Mouse (Mus musculus): ENCODE measurements around the gene Zfp719. TPM values are rescaled to one million over a fixed set of nuclear protein-coding genes. Genes with fewer than 3 reads are reported as not detected.

Gene Zfp719
- 1.3 TPM in 2 replicates for polyA plus RNA-seq (2015; fragmentation: Nextera tagmentation; extraction: Ambion mirVana)

DNA sequence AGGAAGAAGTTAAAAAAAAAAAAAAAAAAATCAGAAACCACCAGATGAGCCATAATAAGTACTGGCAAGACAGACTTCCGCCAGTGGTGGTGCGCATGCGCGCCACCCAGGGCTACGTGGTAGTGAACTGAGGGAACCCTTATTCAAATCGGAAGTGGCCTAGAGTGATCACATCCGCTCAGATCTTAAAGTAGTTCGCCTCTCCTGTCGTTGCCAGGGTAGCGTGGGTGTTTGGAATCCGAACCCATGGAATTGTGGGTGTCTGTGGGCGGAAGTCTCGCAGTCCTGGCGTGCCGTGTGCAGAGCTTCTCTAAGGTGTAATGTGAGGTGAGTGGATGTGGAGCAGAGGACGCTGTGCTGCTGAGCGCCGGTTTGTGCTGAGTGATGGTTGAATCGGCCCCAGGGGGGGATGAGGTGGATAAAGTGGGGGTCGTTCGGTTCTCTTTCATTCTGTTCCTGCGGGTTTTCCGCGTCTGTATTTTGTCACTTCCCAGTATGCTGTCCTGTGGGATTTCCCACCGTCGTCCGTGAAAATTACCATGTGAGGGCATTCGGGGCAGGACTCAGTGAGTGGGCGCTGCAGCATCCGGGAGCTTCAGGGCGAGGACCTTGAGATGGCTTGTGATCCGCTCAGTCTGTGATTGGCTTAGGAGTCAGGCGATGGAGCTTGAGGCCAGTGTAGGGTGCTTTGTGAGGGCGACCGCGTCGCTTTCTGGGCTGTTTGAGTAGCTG is at the start of gene Zfp719:
TSS of gene Zfp719 (plus strand) at position 171 of the 732 bp plus-strand sequence.
- no peaks in the 10 kb centered on the region for H3K27me3 ChIP-seq (ENCODE audit: insufficient read depth, low read length)
- H3K27ac ChIP-seq (ENCODE audit: low read depth): peak within 1 kb of the TSS; percentile 66
- H3K4me1 ChIP-seq (ENCODE audit: insufficient read depth): peaks cover 6% of the 10 kb centered on the region; the same call in 1 of the 2 replicates
- DNase-seq: peak; percentile 87
- peak within 1 kb of the TSS; percentile 69 for H3K4me2 ChIP-seq (ENCODE audit: low read depth, low read length)
- H3K9ac ChIP-seq (replicated peaks): peak within 1 kb of the TSS; percentile 66
- H3K4me3 ChIP-seq (ENCODE audit: low read depth, low read length): peak within 1 kb of the TSS; percentile 59
- under 1% methylated on average over 37 of the region's 37 CpGs for WGBS (ENCODE audit: insufficient replicate concordance)
- peak; percentile 98 for ATAC-seq
- TF ChIP-seq EP300 (IDR thresholded peaks at IDR 0.05; ENCODE audit: low read depth) (peak; percentile 48; the same call in 1 of the 2 replicates), CTCF (IDR thresholded peaks at IDR 0.05; ENCODE audit: low read depth) (no peak)
- H3K9me3 ChIP-seq (ENCODE audit: low read length): no peaks in the 10 kb centered on the region
- peaks cover 8% of the 10 kb centered on the region for H3K36me3 ChIP-seq (replicated peaks; ENCODE audit: insufficient read depth, low read length)

GRCm38 (mm10) chr7:43530216-43530785 is 49.1 kb upstream of the Zfp719 start:
- no peaks in the 10 kb centered on the region for H3K9me3 ChIP-seq (ENCODE audit: low read length)
- DNase-seq (no peak), ATAC-seq (peak; percentile 65)
- TF ChIP-seq CTCF (IDR thresholded peaks at IDR 0.05; ENCODE audit: low read depth): no peak
- TF ChIP-seq EP300 (IDR thresholded peaks at IDR 0.05; ENCODE audit: low read depth): peak; percentile 89
- peak overlapping the region; percentile 50 for H3K4me2 ChIP-seq (ENCODE audit: low read depth, low read length)
- H3K4me1 ChIP-seq (ENCODE audit: insufficient read depth): no peaks in the 10 kb centered on the region
- 43% methylated on average over 8 of the region's 8 CpGs for WGBS (ENCODE audit: insufficient replicate concordance)
- no peaks in the 10 kb centered on the region; the same call in 1 of the 2 replicates for H3K36me3 ChIP-seq (replicated peaks; ENCODE audit: insufficient read depth, low read length)
- peak overlapping the region; percentile 66; the same call in 1 of the 2 replicates for H3K27ac ChIP-seq (ENCODE audit: low read depth)
- no peak overlapping the region for H3K9ac ChIP-seq (replicated peaks)
- H3K27me3 ChIP-seq (ENCODE audit: insufficient read depth, low read length): no peaks in the 10 kb centered on the region
- no peak overlapping the region for H3K4me3 ChIP-seq (ENCODE audit: low read depth, low read length)

DNA sequence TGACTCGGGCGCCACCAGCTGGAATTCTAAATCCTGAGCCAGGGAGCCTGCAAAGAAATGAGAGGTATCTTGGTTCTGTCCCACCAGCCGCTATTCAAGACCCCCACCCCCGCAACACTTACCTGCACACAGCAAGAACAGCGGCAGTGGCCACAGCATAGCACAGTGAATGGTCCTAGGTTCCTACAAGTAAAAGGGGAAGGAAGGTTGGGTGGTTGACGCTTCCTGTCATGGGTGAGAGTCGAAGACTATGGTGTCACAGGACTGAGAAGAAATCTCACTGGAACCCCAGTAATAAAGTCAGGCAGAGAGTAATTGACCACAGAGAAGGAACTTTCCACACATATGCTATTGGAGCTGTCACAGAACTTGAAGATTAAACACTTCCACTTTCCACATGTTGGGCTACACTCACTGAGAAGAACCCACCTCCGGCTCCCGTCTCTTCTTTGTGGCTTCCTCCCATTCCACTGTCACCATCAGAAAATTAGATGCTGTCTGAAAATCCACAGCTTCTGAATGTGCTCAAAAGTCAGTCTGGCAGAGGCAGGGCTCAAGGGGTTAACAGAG is 46.4 kb upstream of the Zfp719 start:
- peak overlapping the region; percentile 16; the same call in 1 of the 2 replicates for H3K4me2 ChIP-seq (ENCODE audit: low read depth, low read length)
- no peaks in the 10 kb centered on the region for H3K9me3 ChIP-seq (ENCODE audit: low read length)
- H3K36me3 ChIP-seq (replicated peaks; ENCODE audit: insufficient read depth, low read length): no peaks in the 10 kb centered on the region; the same call in 1 of the 2 replicates
- peak overlapping the region; percentile 71 for H3K27ac ChIP-seq (ENCODE audit: low read depth)
- H3K27me3 ChIP-seq (ENCODE audit: insufficient read depth, low read length): no peaks in the 10 kb centered on the region
- DNase-seq (peak; percentile 21), ATAC-seq (peak; percentile 65)
- no peak overlapping the region for H3K9ac ChIP-seq (replicated peaks)
- H3K4me3 ChIP-seq (ENCODE audit: low read depth, low read length): peak overlapping the region; percentile 34
- H3K4me1 ChIP-seq (ENCODE audit: insufficient read depth): no peaks in the 10 kb centered on the region
- no peak for TF ChIP-seq CTCF (IDR thresholded peaks at IDR 0.05; ENCODE audit: low read depth)
- no peak for TF ChIP-seq EP300 (IDR thresholded peaks at IDR 0.05; ENCODE audit: low read depth)
- WGBS (ENCODE audit: insufficient replicate concordance): 39% methylated on average over 9 of the region's 9 CpGs

DNA sequence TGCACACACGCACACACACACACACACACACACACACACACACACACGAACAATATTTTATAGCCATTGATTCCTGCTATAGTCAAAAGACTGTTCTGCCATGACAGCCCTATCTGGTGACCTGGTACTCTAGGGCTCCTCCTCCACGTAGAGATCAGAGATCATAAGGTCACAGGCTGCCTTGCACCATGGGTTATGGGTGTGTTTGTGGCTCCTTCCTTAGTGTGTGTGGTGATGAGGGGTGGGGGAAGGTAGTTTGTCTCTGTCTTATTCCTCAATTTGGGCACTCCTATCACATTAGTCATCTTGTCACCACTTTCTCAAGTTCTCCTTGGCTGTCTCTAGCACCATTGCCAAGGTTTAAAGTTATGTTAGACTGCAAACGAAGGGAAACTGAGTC is 40.9 kb upstream of the Zfp719 start:
- ATAC-seq: no peak
- Histone ChIP-seq H3K9me3 (ENCODE audit: low read length) (no peaks in the 10 kb centered on the region), H3K36me3 (replicated peaks; ENCODE audit: insufficient read depth, low read length) (no peaks in the 10 kb centered on the region), H3K27me3 (ENCODE audit: insufficient read depth, low read length) (no peaks in the 10 kb centered on the region), H3K4me1 (ENCODE audit: insufficient read depth) (no peaks in the 10 kb centered on the region; the same call in 1 of the 2 replicates), H3K4me3 (ENCODE audit: low read depth, low read length) (no peak overlapping the region), H3K27ac (ENCODE audit: low read depth) (no peak overlapping the region), H3K4me2 (ENCODE audit: low read depth, low read length) (no peak overlapping the region), H3K9ac (replicated peaks) (no peak overlapping the region)
- DNase-seq: no peak
- WGBS (ENCODE audit: insufficient replicate concordance): 53% methylated on average over 4 of the region's 4 CpGs
- TF ChIP-seq CTCF (IDR thresholded peaks at IDR 0.05; ENCODE audit: low read depth) (no peak), EP300 (IDR thresholded peaks at IDR 0.05; ENCODE audit: low read depth) (no peak)

DNA sequence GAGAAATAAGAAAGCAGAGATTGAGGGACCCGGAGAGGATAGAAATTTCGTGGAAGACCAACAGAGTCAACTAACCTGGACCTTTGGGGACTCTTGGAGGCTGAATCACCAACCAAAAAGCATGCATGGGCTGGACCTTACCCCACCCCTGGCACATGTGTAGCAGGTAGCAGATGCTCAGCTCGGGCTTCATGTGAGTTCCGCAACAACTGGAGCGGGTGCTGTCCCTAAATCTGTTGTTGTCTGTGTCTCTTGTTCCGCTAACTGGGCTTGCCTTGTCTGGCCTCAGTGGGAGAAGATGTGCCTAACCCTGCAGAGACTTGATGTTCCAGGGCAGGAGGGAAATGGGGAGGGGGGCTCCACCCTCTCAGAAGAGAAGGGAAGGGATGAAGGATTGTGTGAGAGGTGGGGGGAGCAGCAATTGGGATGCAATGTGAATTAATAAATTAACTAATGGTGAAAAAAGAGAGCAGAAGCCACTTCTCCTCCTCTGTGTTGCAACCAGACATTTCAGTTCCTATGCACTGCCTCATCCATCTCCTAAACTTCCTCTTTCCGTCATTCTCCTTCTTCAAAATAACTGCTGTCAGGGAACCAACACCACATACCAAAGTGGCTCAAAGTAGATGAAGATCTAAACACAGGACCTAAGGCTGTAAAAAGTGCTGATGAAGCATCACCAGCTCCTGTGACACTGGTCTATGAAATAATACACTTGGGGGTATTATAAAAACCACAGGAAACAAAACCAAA is 35.0 kb upstream of the Zfp719 start, which contains the start of gene Cd33:
TSS of gene Cd33 (minus strand) at position 204 of the 753 bp plus-strand sequence.
- no peak within 1 kb of the TSS for H3K4me3 ChIP-seq (ENCODE audit: low read depth, low read length)
- TF ChIP-seq EP300 (IDR thresholded peaks at IDR 0.05; ENCODE audit: low read depth): no peak; the same call in 1 of the 2 replicates
- TF ChIP-seq CTCF (IDR thresholded peaks at IDR 0.05; ENCODE audit: low read depth): no peak
- H3K9ac ChIP-seq (replicated peaks): no peak within 1 kb of the TSS
- no peak within 1 kb of the TSS for H3K4me2 ChIP-seq (ENCODE audit: low read depth, low read length)
- H3K36me3 ChIP-seq (replicated peaks; ENCODE audit: insufficient read depth, low read length): no peaks in the 10 kb centered on the region
- no peak for DNase-seq
- H3K9me3 ChIP-seq (ENCODE audit: low read length): no peaks in the 10 kb centered on the region
- H3K4me1 ChIP-seq (ENCODE audit: insufficient read depth): no peaks in the 10 kb centered on the region; the same call in 1 of the 2 replicates
- WGBS (ENCODE audit: insufficient replicate concordance): 55% methylated on average over 7 of the region's 7 CpGs
- no peaks in the 10 kb centered on the region for H3K27me3 ChIP-seq (ENCODE audit: insufficient read depth, low read length)
- ATAC-seq: peak; percentile 67
- H3K27ac ChIP-seq (ENCODE audit: low read depth): peak within 1 kb of the TSS; percentile 81

All from liver, postnatal 0 days (tissue).